Mouse (Mus musculus): ENCODE results near the gene Cblc.

Cblc gene

DNA sequence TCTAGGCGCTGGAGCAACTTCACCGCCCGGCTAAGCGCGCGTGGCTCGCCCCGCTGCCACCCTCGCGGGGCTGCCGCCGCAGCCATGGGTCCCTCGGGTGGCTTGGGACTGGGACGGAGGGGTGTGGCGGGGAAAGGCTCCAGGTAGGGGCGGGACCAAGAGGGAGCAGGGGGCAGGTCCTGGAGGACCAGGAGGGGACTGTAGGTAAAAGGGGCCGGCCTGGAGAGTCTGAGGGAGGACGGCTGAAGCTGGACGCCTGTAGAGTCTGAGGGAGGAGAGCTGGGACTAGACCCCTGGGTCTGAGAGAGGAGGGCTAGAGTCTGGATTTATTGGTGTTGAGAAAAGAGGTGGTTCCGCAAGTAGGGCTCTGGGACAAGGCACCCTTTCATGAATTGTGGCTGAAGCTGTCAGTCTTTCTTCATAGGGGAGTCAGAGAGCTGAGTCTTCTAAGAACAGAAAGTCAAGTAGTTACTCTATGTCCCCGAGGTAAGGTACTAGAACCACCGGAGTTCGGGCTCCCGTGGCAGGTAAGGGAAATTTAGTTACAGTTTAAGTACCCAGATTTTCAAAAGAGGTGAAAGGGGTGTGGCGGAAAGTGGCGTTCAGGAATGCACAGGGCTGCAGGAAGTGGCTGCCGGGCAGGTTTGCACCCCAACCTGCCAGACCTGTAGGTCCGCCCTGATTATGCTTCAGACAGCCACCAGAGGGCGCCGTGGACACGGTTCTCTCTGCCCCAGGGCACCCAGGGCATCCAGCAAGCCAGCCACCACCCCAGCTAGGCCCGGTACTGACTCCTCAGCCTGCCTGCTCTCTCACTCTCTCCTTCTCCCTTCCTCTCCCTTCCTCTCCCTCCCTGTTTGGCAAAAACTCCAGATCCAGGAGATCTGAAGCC, at the start of gene Cblc:
Gene Cblc (minus strand): TSS at position 113 of the 892 bp plus-strand sequence.
- DNase-seq (ENCODE audit: low spot score in 2 of 2), result peak; percentile 30 to 37

DNA sequence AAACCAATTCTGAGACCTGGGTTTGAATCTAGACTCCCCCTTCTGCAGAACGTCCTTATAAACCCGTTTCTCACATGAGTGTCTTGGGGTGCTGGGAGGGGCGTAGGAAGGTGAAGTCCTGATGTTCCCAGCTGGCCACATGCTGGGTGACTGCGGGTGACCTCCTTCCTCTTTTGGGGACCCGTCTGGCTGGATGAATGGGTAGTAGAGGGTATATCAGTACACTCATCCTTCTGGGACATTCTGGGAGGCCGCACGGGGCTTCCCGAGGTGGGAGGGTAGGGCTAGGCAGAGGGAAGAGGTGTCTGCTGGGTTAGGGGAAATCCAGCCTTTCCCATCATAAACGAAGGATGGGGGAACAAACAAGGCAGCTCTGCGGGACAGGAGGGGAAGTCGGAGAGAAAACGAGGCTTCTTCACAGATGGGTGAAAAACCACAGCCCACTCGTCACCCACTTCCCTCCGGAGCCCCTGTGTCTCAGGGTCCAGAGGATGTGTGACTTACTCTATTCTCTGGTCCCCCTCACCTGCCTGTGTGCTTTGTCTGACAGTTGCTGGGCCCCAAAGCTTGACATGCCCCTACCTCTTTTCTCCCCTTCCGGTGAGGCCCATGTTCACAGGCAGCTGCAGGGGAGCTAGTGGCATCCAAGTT, 48.0 kb upstream of the Cblc start:
- DNase-seq (ENCODE audit: low spot score in 2 of 2), result no peak

GRCm38 (mm10) chr7:19843561-19843960, 47.0 kb upstream of the Cblc start:
- DNase-seq (ENCODE audit: low spot score in 2 of 2), result peak; percentile 41 to 48

- no peak for DNase-seq (ENCODE audit: low spot score in 2 of 2)
These were observed 46.4 kb upstream of the Cblc start for GRCm38 (mm10) chr7:19842885-19843504.

DNA sequence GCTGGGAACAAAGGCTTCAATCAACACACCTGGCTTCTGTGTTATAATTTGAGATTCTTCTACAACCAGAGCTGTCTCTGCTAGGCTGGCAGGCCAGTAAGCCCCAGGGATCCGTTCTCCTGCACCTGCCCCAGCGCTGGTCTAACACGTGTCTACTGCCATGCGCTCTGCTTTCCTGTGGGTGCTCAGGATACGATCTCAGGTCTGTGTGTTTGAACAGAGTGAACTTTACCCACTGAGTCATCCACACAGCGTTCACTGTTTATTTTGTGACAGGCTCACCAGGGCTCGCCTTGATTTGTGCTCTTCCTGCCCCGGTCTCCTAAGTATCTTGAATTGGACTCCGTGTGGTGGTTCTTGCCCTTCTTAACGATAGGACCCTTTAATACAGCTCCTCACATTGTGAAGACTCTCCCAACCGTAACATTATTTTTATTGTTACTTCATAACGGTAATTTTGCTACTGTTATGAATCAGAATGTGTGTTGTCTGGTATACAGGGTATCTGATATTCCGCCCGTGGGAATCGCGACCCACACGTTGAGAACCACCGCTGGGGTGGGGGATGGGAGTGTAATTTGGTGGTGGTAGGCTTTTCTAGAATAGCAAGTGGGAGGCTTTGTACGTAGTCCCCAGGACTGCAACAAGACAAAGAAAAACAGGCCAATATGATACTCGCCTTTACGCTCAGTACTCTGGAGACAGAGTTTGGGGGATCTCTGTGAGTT, 45.2 kb upstream of the Cblc start:
- no peak for DNase-seq (ENCODE audit: low spot score in 2 of 2)

DNA sequence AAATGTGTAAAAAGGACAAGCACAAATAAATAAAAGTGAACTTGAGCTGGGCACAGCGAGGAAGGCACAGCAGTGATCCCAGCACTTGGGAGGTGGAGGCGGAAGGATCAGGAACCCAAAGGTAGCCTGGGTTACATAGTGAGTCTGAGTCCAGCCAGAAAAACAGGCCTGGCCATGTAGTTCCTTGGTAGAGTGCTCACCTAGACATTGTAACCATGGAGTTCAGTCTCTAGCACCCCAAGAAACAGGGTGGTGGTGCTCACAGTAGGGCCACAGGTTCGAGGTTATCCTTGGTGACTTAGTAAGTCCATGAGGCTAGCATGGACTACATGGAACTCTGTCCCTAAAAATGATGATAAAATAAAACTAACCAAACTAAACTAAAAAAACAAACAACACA, 44.3 kb upstream of the Cblc start:
- no peak for DNase-seq (ENCODE audit: low spot score in 2 of 2)

DNA sequence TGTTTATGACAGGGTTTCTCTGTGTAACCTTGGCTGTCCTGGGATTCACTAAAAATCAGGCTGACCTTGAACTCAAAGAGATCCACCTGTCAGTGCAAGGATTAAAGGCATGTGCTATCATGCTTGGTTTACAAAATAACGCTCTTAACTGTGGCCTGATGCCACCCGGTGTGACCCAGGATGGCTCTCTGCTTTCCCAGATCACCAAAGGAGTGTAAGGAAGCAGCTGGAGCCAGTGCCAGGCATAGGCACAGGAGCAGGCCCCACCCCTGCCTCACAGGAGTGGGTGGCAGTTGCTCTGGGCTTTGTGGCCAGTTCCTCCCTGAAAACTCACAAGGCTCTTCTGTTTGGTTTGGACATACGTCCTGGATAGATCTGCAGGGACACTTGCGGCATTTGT, 43.8 kb upstream of the Cblc start:
- DNase-seq (ENCODE audit: low spot score in 2 of 2), result no peak

- DNase-seq (ENCODE audit: low spot score in 2 of 2), result no peak
These were observed 40.2 kb upstream of the Cblc start for GRCm38 (mm10) chr7:19836843-19837242.

DNA sequence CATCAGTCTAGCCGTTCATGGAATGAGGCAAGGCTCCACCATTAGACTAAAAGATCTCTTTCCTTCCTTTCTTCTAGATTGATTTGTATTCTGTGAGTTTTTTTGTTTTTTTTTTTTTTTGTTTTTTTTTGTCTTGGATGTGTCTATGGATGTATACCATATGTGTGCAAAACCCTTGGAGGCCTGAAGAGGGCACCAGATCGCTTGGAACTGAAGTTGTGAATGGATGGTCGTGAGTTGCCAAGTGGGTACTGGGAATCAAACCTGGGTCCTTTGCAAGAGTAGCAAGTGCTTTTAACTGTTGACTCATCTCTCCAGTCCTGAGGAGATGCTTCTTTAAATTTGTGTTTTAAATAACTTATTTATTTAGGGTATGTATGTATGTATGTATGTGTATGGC, 37.4 kb upstream of the Cblc start:
- DNase-seq (ENCODE audit: low spot score in 2 of 2), result no peak

DNA sequence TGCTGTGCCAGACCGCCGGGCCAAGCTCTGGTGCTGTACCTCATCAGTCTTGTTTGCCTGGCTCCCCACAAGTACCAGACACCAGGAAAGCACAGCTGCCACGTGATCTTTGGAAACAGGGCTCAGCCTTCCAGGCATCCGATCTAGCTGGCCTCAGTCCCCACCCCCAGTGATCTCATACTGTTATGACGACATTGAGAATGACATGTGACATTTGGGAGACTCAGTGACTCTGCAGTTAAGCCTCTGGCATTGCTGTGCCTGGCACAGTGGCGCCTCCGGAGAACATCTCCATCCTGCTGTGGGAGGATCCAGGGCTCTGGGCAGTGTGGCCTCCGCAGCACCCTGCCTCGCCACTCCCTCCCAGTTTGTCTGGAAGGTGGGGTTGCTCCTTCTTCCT, 35.2 kb upstream of the Cblc start:
- DNase-seq (ENCODE audit: low spot score in 2 of 2), result no peak

- DNase-seq (ENCODE audit: low spot score in 2 of 2), result no peak
These were observed 34.1 kb upstream of the Cblc start for GRCm38 (mm10) chr7:19830682-19831156.

GRCm38 (mm10) chr7:19829694-19830093, 33.1 kb upstream of the Cblc start:
- no peak for DNase-seq (ENCODE audit: low spot score in 2 of 2)

- no peak for DNase-seq (ENCODE audit: low spot score in 2 of 2)
These were observed 30.1 kb upstream of the Cblc start for GRCm38 (mm10) chr7:19826756-19827155.

DNA sequence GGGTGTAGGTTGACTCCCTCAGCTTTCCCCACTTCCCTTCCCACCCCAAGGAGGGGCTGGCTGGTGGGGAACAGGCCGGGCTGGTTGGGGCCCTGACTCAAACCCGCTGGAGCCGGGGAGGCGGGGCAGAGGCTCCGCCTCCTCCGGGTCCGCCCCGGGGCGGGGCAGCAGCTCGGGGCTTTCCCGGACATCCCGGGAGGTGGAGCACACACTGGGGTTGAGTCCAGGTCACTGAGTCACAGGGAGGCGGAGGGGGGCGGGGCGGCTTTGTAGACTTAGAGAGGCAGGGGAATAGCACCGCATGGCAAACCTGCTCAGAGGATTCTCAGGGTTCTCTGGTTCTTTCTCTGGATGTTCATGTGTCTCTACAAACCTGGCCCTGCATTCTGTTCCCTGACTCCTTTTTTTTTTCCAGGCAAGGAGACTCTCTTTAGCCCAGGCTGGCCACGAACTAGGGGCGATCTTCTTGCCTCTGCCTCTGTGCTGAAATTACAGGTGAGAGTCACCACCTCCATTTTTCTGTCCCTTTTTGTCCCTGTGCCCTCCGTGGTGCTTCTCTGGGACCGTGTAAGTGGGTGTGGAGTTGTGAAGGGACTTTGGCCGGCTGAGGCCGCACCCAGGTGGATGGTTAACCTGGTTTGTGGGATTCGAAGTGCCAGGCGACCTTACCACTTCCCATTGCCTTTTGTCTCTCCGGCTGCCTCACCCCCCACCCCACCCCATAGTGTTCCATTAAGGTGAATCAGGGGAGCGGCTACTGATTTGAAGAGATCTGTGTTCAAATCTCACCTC, 27.8 kb upstream of the Cblc start:
- DNase-seq (ENCODE audit: low spot score in 2 of 2), result no peak

DNA sequence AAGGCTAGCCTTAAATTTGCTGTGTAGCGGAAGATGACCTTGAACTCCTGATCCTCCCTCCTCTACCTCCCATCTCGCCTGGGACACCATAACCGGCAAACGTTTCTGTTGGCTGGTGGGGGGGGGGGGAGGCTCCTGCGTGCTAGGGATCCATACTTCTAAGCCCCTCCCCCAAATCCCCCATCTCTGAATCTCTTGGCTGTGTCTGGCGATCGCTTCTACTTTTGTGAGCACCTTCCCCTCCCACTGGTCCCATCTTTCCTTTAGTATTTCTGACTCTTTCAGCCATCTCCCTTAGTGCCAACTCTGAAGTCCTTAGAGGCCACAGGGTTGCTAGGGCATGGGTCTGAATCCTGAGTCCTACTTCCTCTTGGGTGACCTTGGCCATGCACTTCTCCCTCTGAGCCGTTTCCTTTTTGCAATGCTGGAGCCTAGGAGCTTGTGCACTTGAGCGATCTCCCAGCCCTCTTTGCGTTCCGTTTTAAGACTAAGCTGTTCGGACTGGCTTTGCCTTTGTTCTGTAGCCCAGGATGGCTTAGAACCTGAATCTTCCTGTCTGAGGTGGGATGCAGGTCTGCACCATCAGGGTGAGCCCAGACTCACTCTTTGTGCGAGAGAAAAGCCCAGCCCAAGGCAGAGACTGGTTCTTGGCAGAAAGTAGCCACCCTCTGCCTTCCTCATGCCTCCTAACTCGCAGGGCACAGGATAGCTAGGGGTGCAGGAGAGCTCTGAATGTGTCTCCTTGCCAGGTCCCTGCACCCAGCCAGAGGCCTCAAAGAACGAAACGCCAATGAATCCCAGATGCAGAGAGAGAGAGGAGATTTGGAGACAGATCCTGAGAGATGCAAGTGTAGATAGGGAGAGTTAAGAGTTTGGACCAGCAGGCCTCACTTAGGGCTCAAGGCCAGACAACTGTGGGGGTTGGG, 26.9 kb upstream of the Cblc start:
- no peak for DNase-seq (ENCODE audit: low spot score in 2 of 2)

GRCm38 (mm10) chr7:19822604-19823058, 26.0 kb upstream of the Cblc start, which contains the start of gene Bcl3:
TSS of gene Bcl3 (minus strand) at chr7:19822770.
- DNase-seq (ENCODE audit: low spot score in 2 of 2), result no peak

- no peak for DNase-seq (ENCODE audit: low spot score in 2 of 2)
These were observed 25.6 kb upstream of the Cblc start for GRCm38 (mm10) chr7:19822193-19822592.

- no peak for DNase-seq (ENCODE audit: low spot score in 2 of 2)
These were observed 25.0 kb upstream of the Cblc start for GRCm38 (mm10) chr7:19821633-19822032.

GRCm38 (mm10) chr7:19820347-19821048, 23.9 kb upstream of the Cblc start:
- DNase-seq (ENCODE audit: low spot score in 2 of 2), result no peak

Measured in frontal cortex, postnatal 25 days (tissue).